In the genomic region with DNA sequence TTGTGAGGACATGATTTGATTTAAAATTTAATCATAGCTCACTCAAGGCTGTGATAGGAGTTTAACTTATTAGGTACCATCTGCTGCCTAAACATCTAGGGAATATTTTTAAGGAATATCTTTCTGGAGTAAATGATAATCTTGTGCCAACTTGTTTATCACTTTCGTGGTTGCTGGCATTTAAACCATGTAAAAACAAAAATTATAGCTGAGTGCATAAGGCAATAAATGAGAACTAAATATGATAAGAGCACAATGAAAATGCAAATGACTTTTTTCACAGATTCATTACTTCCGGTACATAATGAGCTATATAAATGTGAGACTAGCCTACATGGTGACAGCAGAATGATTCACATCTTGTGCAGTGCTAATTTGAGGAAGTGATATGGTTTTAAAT, we compare ENCODE assay signal across 25 mouse cellular contexts.
"Had no signal": no experiment of that assay in that cellular context is flagged by ENCODE, and none has a peak within 500 bp of the region (broad histone marks: within the 10 kb centered on the region; RNA-seq: fewer than 3 reads in every experiment).

No protein-coding gene starts in this region.

- H3K27me3 ChIP-seq: limb, embryonic 12.5 days; limb, embryonic 15.5 days; megakaryocyte, embryonic 14.5 days; midbrain, embryonic 13.5 days; neural tube, embryonic 13.5 days; stomach, embryonic 15.5 days had no signal

- H3K4me1 ChIP-seq: limb, embryonic 12.5 days; limb, embryonic 15.5 days; megakaryocyte, embryonic 14.5 days; midbrain, embryonic 10.5 days; midbrain, embryonic 13.5 days; neural tube, embryonic 13.5 days; stomach, embryonic 15.5 days had no signal

- H3K9me3 ChIP-seq: limb, embryonic 12.5 days; limb, embryonic 15.5 days; megakaryocyte, embryonic 14.5 days; midbrain, embryonic 10.5 days; midbrain, embryonic 13.5 days; neural tube, embryonic 13.5 days; stomach, embryonic 15.5 days had no signal

- H3K27ac ChIP-seq: kidney, postnatal 0 days; left cerebral cortex, adult 2 months; limb, embryonic 12.5 days; limb, embryonic 15.5 days; liver, embryonic 14.5 days; midbrain, embryonic 10.5 days; midbrain, embryonic 13.5 days; neural tube, embryonic 13.5 days; stomach, embryonic 15.5 days had no signal

- DNase-seq: kidney, adult 2 months; kidney, postnatal 25 days; layer of hippocampus, postnatal 36 days; liver, postnatal 0 days; lung, embryonic 14.5 days; lung, postnatal 36 days; retina, postnatal 1 day; right cerebral cortex, postnatal 25 days; spleen, adult 18-20 months; thymus, adult 18-20 months; thymus, postnatal 36 days had no signal

- H3K4me2 ChIP-seq: limb, embryonic 12.5 days; limb, embryonic 15.5 days; liver, embryonic 11.5 days; lung, embryonic 14.5 days; midbrain, embryonic 13.5 days; neural tube, embryonic 13.5 days; stomach, embryonic 15.5 days had no signal

- H3K36me3 ChIP-seq: limb, embryonic 12.5 days; limb, embryonic 15.5 days; midbrain, embryonic 10.5 days; midbrain, embryonic 13.5 days; neural tube, embryonic 13.5 days; stomach, embryonic 15.5 days had no signal

- H3K4me3 ChIP-seq: left cerebral cortex, adult 2 months; limb, embryonic 12.5 days; limb, embryonic 15.5 days; megakaryocyte, embryonic 14.5 days; midbrain, embryonic 10.5 days; midbrain, embryonic 13.5 days; myocyte; neural tube, embryonic 13.5 days; stomach, embryonic 15.5 days had no signal

- H3K9ac ChIP-seq: limb, embryonic 12.5 days; limb, embryonic 15.5 days; liver, embryonic 14.5 days; liver, postnatal 0 days; lung, embryonic 14.5 days; midbrain, embryonic 13.5 days; neural tube, embryonic 13.5 days; stomach, embryonic 15.5 days had no signal

- ATAC-seq: liver, postnatal 0 days; lung, postnatal 0 days; midbrain, embryonic 13.5 days; midbrain, embryonic 16.5 days had no signal
